Mouse (Mus musculus): ENCODE results near the gene Dhx8. TPM values are rescaled to one million over a fixed set of nuclear protein-coding genes. Genes with fewer than 3 reads are reported as not detected.

Dhx8 gene
- total RNA-seq, 2 experiments from 2014 or later, result 23.6 to 24.4 TPM

DNA sequence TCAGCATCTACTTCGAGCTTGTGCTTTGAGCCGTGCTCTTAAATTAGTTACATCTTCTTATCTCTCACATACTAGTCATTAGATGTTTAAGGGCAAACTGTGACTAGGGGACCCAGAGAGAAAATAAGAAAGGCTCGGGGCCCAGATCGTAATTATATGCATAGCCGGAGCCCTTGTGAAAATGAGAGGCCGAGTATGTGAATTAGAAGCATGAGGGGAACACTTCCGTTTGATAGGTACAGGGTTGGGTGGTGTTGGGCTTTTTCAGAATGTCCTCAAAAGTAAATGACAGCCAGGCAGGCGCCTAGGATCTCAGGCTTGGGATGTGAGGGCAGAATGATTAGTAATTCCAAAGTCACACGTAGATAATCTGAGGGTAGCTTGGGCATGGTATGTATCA is 877 bp downstream of the Dhx8 start:
- no peak for DNase-seq

DNA sequence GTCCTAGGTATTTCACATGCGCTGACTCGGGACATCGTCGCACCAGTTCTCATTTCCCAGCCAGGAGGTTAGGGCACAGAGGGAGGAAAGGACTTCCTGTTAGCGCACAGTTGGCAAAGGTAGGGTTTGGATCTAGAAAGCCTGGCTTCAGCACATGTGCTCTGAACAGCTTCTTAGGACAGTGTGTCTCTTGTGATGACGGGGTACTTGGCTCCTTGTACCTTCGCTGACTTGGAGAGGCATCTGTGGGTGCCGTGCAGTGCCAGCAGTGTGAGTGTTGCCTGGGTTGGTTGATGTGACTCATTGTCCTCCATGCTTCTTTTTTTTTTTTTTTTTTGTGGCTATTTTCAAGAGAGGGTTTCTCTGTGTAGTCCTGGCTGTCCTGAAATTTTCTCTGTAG is 23.9 kb downstream of the Dhx8 start:
- peak; percentile 30 for DNase-seq

DNA sequence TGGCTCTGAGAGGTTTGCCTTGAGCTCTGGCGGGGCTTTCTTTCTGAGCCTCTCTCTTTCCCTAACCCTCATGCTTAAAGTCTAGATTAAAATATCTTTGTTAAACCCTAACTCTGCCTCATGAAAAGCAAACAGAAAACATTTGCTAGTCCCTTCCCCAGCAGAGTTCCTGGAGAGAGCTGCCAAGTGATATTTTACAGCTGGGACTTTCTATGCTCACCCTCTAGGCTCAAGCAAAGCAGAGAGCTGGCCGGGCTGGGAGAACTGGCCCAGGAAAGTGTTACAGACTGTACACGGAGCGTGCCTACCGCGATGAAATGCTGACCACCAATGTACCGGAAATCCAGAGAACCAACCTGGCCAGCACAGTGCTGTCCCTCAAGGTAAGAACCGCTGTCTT is 24.6 kb downstream of the Dhx8 start:
- DNase-seq, result no peak

DNA sequence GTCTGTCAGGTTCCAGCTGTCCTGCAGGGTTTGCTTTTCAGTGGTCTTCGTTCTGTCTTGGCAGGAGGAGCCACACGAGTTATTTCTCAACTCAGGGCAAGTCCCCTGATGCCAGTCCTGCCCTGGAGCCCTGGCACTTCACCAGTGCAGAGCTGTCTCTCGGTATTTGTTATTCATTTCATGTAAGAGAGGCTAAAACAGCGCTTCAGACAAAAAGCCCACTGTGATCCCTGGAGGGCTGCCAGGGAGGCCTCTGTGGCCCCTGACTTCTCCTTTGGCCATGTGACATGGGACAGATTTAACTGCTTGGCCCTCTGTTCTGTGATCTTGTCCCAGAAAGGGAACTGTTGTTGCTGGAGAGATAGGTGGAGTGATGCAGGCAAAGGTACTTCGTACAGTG is 25.7 kb downstream of the Dhx8 start:
- no peak for DNase-seq

DNA sequence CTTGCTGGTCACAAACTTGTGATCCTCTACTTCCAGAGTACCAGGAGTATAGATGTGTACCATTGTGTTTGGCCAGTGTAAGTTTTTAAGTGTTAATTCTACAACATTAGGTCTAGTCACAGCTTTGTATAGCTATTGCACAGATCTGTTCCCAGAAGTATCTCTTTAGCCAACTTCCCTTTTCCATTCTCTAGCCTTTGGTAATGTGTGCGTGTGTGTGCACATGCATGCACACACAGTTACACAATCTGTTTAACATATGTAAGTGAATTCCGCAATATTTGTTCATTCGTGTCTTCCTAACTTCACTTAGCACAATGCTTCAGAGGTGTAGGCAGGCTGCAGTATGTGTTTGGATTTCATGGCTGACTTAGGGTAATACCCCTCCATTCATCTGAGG is 26.8 kb downstream of the Dhx8 start:
- no peak for DNase-seq

DNA sequence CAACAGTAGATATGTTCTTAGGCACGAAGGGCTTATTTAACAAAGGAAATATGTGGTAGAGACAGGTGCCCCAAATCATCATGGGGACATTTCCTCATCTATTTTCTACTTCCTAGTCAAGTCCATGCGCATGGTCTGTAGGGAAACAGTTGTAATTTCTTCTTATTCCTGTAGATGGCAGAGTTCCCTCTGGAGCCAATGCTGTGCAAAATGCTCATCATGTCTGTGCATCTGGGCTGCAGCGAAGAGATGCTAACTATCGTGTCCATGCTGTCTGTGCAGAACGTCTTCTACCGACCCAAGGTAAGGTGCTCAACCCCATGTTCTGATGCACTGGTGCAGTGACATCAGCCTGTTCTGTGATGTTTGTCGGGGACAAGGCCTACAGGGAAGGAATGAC is 31.0 kb downstream of the Dhx8 start:
- DNase-seq, result peak; percentile 26

DNA sequence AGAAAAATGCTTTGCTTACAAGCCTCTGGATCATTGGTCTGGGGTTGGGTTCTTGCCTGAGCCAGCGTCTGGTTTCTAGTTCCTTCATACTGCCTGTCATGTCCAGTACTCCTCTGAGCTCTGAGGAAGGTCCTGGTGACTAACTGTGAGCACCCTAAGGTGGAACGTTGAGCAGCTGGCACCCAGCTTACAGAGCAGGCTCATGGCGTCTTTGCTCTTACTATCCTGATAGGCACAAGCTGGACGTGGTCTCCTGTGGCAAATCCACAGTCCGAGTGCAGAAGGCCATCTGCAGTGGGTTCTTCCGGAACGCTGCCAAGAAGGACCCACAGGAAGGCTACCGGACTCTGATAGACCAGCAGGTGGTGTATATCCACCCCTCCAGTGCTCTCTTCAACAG is 31.8 kb downstream of the Dhx8 start:
- DNase-seq, result no peak

DNA sequence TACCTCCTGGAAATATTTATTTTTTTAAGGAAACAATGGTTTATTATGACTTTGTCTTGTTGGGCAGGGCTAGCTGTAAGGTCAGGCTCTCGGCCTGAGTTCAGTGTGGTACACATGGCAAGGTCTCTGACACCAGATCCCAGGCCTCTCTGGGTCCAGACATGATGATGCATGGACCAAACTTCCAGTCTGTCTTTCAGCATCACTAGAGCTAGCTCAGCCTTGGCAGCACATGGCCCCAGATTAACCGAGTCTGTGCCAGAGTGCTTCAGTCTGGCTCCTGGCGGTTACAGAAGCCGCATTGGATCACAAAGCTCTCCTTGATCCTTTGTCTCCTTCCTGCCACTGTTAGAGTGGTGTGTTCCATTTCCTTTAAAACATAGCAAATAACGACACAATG is 34.6 kb downstream of the Dhx8 start:
- no peak for DNase-seq

DNA sequence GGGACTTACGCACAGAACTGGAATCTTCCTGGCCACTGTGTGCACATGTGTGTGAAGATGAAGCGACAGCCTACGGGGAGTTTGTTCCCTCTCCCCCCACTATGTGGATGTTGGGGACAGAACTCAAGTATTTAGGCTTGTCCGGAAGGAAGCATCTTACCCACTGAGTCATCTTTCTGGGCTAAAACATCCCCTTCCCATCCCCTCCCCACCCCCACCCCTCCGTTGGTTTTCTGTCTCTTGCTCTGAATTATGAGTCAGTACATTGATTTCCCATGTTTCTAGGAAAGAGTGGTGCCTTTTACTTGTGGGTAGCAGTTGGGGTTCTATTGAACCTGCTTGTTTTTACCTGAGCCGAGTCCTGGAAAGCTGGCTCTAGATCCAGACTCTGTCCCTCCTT is 36.0 kb downstream of the Dhx8 start:
- DNase-seq, result no peak

DNA sequence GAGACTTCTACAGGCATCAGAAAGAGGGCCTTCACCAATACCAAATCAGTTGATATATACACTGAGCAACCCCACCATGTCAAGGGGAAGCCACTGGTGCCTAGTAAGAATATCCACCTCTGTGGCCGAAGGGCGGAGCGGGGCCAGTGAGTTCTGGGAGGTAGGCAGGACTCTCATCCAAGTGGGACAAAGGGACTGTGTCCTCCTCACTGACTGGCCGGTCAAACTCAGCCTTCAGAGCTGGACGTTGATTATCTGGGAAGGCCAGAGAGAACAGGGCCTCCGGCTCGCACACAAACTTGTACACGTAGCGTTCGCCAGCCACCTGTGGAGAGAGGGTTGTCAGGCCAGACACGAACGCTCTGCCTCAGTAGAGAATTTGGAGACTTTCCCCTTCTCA is 37.5 kb downstream of the Dhx8 start:
- DNase-seq, result peak; percentile 16

DNA sequence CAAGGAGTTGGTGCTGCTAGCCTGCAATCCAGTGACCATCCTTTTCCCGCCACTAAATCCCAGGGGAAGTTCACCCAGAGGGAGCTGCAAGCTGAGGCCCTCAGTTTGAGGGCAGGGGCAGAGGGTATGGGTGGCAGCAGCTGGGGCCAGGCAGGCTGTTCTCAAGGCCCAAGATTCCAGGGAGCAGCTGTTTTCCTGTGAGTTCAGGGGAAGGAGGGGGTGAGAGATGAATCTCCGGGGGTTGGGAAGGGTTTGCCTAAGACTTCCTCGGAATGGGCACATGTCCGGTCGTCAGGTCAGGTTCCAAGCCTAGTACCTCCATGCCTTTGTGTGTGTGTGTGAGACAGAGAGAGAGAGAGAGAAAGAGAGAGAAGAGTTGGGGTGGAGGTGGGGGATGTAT is 39.3 kb downstream of the Dhx8 start:
- no peak for DNase-seq

DNA sequence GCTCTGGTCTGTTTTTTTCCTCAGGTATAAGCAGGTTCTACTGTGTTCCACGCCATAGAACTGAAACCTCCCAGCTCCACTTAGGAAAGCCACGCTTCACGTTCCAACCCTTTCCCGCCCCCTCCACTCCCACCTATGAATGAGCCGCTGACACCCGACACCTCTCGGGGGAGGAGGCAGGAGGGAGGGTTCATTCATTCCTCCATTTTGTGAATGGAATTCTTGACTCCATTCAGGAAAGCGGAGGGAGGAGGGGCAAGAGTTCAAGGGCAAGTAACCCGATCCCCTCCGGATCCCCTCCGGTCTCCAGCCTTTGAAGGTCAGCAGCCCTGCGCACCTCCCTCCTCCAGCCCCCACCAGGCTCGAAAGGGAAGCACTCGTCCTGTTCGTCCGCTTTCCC is 39.7 kb downstream of the Dhx8 start:
- peak; percentile 79 for DNase-seq

DNA sequence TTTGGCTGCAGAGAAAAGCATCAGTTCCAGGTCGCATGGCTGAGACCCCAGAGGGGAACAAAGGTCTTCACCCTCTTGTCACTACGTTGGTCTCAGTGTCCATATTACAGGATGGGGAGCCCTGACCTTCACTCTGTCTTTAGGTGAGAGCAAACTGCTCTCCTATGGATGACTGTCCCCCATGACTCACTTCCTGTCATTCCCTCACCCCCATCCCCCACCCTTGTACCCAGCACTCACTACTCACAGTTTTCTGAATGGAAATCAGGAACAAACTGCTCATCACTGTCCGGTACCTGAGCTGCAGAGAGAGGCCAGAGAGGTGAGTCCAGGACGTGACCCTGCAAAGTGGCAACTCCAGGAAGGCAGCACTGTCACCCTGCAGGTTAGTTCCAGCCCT is 44.1 kb downstream of the Dhx8 start:
- no peak for DNase-seq

DNA sequence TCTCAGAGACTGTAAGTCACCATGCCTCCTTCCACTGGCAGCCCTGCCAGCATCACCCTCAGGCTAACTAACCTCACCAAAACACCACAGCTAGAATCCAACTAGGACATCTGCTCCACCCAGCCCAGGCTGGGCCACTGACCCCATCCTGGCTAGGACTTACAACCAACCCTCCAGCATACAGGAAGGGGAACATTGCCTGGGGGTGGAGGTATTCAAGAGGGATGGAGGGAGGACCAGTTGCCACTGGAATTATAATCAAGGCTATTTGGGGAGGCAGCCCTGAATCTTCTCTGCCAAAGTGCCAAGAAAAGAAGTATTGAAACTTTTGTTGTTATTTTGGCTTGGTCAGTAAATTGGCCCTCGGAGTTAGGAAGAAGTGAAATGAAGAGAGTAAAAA is 50.4 kb downstream of the Dhx8 start:
- no peak for DNase-seq

DNA sequence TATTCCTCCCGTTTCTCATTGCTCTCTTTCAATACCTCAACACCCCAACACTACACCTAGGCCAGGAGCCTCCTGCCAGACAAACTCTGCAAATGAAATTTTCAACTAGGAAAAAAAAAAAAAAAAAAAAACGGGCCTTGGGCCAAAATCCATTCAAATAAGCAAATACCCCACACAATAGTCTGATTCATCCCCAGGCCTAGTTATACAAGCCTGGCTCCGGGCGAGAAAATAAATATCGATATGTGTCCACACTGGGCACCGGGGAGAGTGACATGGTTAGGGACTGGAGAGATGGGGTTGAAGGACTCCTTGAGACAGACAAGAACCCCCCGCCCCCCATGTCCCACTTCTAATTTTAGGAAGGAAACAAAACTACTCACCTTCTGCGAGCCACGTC is 50.9 kb downstream of the Dhx8 start:
- no peak for DNase-seq

DNA sequence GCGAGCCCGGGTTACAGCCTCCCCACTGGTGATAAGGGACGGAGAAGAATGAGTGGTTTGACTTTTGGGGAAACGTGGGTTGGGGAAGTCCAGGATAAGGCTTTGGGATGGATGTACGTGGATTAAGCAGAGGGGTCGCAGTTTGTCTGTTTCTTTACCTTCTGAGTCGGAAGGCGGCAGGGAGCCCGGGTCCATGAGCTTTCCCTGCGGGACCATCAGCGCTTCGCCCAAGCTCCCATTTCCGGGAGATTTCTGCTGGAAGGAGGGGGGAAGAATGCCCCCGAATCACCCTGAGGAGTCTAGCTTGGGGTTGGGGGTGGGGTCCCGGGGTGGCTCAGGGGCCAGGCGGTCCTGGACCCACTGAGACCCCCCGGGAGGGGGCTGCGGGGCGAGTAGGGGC is 51.4 kb downstream of the Dhx8 start:
- peak; percentile 12 for DNase-seq

DNA sequence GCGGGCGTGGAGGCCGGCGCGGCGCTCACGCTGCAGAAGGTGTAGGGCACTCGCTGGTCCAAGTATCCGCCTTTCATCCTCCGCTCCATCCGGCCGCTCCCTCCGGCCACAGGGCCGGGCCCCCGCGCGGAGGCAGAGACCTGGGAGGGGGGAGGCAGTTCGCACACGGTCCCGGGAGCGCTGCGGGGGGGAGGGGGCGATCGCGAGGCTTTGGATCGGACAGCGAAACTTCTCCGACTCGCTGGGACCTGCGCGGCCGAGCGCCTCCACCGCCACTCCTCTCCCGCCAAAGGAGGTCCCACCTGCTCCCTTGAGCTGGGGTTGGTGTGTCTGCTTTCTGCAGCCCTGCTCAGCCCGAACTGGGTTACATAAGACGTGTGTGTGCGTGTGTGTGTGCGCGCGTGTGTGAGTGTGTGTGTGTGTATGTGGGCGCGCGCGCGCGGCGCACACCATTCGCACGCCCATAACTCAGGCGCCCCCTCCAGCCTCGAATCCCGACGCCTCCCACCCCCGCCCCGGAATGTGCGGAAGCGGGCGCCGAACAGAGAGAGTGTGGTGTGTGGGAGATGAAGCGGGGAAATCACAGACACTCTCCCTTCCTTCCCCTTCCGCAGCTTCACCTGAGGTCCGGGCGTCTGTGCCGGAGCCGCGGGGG is 51.9 kb downstream of the Dhx8 start:
- peak; percentile 42 for DNase-seq

DNA sequence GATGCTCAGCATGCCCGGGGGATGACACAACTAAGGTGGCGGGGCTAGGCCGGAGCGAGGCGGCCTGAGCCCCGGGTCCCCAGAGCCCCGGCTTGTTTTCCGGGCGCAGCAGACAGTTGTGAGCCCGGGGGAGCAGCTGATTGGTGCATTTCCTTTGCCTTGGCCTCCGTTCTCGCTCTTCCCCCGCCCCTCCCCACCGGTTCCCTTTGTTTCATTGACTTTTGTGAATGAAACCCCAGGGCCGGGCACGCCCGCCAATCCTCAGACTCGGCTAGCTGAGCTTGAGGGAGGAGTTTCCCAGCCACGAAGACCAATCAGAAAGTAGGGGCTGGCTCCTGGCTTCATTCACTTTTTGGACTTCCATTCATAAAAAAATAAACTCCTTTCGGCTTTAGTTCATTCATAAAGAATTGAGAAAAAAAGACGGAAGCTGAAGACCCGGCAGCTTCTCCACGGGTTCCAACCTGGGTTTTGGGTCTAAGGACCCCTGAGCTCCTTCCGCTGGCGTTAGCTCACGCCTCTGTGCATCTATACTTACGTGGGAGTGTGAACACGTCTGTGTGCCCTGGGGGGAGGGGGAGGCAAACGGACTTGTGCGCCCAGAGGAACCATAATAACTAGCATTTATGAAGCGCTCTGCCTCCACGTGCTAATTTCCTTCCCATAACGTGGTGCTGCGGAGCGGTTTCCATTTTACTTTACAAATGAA is 52.6 kb downstream of the Dhx8 start, which contains the start of gene Etv4:
TSS of gene Etv4 (minus strand) at position 229 of the 709 bp plus-strand sequence.
- DNase-seq, result peak; percentile 93

DNA sequence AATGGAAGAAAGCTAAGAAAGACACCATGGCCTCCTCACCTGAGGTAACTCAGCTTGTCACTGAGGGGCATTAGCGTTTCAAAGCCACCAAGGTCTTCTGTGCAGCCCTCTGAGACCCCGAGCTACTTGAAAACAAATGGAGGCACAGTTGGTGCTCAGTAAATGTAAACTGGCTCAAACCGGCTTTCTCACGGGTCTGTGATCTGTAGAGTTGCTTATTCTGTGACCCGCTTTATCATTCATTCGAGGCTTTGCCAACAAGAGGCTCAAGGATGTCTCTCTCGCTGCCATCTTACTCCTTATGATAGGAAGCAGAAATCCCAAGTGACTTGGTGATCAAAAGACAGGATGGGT is 53.1 kb downstream of the Dhx8 start:
- no peak for DNase-seq

DNA sequence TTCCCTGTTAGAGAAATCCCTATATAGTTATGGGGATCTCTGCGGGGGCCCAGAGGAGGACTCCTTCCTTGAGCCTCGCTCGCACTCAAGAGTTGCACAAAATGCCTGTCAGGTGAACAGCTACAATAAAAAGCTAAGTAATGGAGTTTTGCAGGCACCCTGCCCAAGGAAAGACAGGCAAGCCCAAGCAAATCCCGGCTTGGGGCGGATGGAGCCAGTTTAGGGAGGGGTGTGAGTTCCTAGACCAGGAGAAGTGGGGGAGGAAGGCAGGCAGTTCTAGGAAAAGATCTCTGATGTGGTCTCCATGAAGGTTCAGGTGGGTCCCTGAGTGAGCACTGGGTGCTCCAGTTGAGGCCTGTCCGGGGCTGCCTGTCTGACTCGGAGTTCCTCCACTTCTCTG is 53.9 kb downstream of the Dhx8 start:
- DNase-seq, result no peak

DNA sequence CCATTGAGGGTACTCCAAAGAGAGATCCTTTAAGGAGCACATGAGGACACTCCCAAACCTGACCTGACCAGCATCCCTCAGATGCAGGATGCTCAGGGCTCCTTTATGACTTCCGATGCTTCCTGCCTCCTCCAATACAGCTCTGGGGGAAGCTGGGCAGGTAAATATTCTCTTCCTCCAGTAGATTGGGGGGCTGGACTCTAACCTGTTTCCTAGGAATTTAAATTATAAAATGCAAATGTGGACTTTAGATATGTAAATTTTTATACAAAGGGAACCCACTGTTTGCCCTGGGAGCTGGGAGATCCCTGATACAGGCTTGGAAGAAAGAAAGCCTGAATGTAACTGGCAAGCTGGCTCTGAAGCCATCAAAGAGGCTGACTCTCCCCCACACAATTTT is 54.7 kb downstream of the Dhx8 start:
- DNase-seq, result no peak

DNA sequence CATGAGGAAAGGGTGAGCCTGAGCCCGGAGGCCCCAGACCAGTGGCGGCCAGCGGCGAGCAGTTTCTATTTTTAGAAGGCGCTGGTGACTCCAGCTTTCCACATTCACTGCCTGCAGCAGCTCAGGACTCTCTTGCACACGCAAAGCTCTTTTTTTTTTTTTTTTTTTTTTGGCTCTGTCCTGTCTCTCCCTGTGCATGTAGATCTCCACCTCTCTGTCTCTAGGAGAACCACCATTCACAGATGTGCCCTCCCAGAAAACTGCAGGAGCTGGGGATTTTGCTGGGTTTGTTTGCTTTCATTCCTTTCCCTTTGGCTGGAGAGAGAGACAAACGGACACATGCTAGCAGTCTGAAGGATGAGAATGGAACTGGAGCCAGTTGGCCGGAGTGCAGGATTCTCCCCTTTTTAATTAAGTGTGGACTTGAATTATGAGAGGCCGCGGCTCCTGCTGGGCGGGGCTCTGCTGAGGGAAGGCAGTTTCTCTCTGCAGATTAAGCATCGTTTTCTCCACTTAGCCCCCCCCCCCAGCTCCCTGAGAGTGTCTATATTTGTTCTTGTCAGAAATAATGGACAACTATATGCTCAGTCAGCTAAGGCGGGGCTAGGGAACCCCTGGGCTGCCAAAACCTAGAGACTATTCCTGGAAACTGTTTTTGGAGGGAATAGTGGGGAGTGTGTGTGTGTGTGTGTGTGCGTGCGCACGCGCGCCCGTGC is 58.2 kb downstream of the Dhx8 start:
- DNase-seq, result peak; percentile 42

DNA sequence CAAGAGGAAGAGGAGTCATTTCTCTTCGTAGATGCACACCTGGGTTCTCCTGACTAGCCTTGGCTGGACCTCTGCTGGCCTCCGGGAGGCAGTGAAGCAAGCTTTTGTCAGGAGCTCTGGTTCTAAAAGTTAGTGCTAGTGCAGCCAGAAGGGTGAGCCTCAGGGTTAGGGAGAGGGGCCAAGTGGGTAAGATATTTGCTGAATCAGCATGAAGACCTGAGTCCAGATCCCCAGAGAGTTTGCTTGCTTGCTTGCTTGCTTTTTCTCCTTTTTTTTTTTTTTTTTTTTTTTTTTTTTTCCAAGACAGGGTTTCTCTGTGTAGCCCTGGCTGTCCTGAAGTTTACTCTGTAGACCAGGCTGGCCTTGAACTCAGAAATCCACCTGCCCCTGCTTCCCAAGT is 64.6 kb downstream of the Dhx8 start:
- peak; percentile 29 for DNase-seq

DNA sequence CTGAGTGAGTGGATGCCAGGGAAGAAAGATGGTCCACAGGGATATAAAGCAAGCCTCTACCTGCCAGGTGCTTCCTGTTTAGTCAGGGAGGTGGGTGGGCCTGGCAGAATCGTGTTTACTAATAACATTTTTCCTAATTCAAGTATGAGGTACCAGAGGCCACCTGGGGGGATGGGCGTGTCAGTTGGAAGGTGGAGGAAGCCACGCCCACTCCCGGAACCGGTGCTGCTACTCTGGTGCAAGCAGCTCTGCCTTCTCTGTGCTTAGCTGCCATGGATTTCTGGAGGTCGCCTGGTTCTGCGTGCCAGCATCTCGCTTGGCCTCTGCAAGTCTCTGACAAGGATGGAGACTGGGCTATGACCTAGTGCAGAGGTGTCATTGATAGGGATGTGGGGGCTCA is 65.4 kb downstream of the Dhx8 start:
- no peak for DNase-seq
